Mouse (Mus musculus) thymus, postnatal 4 days (tissue): ENCODE results near the gene Hk2.
"Not testable (repeated sequence)": the region's sequence is repeated elsewhere in the genome, so short reads cannot be mapped to it uniquely, and the experiment has no call there.

Experiments used
- DNase-seq: peaks from one replicate; pipeline ENCODE4 v3.0.0; 2021

The Hk2 gene

DNA sequence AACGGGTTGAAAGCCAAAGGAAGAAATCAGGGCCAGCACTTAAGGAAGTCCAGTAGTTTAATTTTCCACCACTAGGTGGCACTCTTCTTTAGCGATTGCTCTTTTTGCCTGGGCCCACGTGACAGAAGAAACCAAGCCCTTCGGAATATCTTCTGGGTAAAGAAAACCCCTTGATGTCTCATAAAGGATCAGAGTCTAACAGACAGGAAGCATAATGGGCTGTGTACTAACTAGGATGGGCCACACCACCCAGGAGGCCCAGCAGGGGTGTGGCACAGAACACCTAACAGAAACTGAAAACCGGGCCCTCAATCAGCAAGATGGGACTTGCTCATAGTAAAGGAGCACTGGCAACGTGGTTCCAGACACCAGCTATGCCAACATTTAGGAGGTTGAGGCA is 34.0 kb downstream of the Hk2 start:
- DNase-seq: peak; percentile 43

DNA sequence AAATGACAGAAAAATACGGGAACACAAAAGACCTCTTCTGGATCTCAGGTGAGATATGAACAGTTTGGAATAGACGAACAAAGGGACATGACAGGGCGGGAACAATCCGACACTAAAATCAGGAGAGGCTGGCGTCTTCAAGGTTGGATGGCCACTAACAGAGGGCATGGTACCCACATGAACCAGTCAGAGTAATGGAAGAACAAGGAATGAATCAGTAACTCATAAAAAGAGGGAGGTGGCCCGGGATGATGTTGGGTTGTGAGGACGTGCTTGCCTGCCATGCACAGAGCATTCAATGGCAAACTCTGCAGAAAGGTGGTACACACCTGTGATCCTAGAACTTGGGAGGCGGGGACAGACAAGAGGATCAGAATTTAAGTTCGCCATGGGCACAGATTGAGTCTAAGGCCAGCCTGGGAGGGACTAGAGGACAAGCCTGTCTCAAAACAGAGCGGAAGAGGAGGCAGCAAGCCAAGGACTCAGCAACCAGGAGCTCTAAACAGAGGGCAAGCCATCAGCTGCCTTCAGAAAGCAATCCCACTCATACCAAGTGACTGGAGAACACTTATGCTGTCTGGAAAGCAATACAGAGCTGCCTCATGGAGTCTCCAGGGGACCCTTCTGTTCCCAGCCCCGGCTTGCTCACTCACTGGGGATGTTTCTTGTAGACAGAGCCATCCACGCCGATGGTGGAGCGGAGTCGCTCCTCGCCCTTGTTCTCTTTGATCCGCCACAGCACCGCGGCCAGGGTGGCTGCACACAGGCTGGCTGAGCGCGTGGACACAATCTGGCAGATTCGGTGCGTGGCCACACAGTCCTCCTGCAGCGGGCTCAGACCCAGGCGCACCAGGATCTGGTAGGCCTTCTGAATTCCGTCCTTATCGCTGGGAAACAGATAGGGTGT is 36.4 kb downstream of the Hk2 start:
- DNase-seq: no peak

DNA sequence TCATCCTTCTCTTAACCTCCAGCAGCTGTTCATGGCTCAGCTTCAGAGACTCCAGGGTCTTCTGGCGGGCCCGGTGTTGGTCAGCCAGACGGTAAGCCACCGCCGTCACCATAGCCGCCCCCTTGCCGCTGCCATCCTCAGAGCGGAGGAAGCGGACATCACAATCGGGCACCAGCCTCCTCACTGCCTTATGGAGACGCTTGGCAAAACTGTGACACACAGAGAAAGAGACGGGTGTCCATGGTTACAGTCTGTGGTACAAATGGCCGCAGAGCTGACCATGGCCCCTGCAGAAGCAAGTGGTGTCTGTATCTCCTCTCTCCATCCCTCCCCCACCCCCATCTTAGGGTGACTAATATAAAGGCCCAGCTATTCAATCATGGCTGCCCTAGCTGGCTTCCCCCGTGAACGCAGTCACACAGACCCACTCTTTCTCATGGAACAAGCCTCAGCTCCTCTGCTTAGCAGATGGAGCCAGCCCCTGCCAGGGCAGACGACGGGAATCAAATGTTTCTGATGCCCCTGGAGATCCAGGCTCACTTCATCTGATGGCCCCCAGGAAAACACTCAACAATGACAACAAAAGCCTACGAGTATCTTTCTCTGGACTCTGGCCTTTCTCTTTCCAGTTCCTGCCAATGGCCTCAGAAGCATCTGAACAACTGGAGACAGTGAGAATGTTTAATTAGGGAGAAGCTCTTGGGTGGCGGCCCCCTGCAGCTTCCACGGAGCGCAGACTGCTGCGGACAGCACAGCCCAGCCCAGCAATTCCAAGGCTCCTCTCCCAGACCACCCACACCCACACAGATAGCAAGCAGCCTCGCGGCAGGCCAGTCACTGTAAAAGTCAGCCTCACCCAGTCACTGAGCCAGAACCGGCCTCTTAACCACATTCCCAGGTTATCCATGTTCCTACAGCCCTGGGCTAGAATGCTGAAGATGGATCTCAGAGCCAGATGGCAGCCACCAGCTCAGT is 37.3 kb downstream of the Hk2 start:
- no peak for DNase-seq

DNA sequence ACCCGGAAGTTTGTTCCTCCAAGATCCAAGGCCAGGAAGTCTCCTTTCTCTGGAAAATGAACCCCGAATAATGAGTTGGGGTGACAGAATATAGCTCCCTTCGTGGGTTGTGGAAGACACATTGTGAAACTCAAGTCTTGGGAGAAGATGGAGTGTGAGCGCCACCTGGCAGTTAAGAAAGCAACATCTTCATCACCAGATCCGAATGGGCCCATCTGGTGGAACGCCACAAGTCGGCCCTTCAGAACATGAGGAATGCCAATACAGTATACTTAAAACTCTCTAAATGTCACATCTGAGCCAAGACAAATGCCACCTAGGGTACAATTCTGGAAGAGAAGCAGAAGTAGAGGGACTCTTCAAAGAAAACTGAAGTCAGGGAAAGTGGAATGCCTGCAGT is 38.9 kb downstream of the Hk2 start:
- DNase-seq: no peak

DNA sequence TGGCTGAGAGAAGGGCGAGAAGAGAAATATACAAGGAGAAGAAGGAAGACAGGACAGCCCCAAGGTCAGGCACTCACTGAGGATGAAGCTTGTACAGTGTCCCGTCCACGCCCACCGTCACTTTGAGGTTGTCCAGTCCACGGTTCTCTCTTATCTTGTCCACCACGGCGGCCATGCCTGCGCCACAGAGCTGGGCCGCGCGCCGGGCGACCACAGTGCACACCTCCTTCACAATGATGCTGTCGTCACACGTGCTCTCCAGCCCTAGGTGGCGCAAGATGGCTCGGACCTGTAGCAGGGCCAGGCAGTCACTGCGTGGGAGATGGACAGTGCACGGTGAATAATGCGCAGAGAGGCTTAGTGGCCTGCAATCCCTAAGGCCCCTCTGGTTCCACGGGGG is 45.6 kb downstream of the Hk2 start:
- no peak for DNase-seq

DNA sequence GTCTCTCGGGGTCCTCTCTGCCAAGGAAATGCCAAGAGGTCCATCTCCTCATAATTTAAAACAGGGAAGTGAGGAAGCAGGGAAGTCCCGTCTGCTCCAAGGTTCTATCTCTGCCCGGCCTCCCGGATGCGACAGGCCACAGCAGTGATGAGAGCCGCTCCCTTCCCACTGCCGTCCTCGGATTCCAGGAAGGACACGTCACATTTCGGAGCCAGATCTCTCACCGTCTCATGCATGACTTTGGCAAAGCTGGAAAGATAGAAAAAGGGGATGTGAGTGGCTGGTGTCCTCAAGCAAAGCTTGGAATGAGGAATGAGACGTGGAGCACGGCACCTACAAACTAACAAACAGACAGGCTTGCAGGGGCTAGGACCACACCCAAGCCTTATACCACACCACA is 47.0 kb downstream of the Hk2 start:
- DNase-seq: no peak

DNA sequence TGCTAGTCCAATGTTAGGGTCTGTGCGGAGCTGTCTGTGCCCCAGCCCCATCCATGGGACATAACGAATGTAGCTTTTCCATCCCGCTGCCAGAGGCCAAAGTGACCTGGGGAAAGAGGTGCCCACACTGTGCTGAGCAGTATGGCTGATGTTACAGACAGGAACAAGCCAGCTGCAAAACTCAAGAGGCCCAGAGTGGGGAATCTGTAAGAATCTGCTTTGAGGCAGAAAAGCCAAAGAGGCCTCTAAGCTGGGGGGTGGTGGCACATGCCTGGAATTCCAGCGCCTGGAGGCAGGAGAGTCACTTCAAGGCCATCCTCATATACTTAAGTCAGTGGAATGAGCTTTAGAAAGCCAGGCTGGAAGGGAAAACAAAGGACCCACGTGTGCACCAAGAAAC is 50.9 kb downstream of the Hk2 start:
- DNase-seq: no peak

DNA sequence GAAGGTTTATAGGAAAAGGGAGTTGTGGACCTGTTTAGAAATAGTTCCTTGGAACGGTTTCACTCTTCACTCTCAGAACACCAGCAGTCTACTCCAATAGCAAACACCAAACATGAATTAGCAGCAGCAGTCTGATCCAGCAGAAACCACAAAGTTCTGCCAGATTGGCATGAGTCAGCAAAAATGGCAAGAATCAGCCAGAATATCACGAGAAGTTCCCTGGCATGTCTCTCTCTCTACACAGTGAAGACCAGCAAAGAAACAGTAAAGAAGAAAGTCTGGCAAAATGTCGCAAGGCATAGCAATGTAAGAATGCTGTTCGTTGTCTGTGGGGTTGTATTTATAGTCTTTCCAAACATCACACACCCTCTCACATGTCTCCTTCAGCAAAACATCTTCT is 58.1 kb downstream of the Hk2 start:
- DNase-seq: no peak

DNA sequence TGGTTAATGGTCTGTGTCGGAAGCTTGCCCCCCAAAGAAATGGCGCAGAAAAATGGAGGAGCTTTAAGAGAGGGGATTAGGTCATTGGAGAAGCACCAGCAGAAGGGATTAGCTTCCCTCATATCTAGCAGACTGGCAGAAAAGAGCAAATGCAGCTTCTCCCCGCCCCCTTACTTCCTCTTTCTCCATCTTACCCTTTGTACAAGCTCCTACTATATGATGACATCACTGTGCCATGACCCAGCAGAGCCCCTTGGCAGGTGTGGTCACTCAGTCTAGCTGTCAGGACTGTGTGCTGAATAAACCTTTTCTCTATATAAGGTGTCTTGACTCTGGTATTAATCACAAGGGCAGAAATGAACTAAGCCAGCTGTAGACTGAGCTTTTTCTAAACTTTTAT is 58.6 kb downstream of the Hk2 start:
- DNase-seq: no peak

DNA sequence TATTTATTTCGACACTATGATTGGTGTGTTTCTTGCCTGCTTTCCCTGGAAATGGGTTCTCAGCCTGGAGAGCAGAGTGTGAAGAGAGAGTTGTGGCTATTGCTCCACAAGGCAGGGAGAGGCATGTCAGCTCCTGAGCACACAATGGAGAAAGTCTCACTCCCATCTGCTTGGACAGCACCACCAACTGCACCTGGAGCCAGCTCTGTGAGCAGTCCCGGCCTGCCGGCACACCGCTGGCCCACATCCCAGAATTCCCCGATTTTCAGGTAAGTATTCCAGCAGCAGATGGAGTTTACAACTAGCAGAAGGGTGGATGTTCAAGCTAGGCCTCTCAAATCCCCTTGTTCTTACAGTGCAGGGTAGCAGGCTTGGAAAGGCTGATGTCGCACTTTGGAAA is 59.0 kb downstream of the Hk2 start:
- DNase-seq: no peak

DNA sequence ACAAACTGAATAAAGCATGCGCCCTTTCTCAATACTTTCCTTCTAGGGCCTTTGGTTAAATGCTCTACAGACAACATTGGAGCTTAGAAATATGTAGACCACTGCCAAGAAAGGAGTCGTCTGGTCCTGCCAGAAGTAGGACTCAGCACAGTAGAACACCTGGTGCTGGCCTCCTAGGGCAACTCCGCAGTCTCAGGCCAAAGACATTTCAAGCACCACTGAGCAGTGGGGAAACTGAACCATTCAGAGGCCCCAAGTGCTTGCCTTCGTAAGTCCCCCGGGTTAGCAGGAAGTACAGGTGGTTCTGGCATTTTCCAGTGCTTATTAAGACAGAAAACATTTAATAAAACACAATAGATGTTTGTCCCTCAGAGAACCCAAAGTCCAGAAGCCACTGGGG is 59.4 kb downstream of the Hk2 start:
- DNase-seq: no peak

DNA sequence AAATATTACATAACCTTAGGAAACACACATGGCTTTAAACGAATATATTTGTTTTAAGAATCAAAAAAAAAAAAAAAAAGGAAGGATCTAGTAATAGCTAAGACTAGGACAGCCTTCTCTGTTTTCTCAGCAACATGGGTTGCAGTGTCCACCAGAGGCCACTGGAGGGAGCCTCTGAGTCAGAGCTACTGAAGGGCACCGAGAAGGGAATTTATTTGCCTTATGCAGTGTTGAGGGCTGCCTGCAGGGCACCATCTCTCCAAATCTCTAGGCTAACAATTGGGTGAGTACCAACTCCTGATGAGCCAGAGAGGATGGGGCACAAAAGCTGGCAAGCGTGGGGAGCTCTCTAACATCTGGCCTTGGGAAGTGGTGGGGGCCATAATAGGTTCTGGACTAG is 60.0 kb downstream of the Hk2 start:
- DNase-seq: peak; percentile 87

DNA sequence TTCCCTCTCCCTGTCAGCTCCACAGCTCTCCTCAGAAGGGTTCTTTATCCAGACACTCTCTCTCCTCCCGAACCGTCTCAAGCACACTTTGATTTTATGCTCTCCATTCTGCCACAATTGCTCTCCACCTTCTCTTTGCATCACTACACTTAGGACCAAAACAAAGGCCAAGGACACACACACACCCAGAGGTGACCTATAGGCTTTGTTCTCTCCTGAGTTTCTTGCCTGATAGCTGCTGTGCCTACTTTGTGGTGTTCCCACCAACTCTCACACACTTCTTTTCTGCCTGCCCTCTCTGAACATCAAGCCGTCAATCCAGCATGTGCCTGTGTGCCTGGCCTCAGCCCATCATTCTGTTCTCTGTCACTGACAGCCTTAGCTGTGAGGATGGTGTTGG is 66.5 kb downstream of the Hk2 start:
- DNase-seq: no peak

DNA sequence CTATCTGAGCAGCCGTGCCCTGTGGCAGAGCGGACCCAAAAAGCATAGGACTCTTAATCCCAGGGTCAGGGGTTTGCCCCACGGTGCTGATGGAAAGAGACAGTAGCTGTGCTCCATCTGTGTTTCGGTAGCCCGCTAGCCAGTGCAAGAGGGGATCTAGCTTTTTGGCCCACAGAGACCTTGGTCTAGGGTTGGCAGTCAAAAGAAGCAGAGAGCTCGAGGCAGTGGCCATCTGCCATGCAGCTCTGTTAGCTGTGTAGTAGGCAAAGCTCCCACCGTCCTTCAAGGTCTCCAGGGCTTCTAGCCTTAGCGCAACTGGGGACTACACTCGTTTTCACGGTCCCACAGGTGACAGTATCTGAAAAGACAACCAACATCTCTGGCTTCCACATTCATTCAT is 67.0 kb downstream of the Hk2 start:
- DNase-seq: no peak

DNA sequence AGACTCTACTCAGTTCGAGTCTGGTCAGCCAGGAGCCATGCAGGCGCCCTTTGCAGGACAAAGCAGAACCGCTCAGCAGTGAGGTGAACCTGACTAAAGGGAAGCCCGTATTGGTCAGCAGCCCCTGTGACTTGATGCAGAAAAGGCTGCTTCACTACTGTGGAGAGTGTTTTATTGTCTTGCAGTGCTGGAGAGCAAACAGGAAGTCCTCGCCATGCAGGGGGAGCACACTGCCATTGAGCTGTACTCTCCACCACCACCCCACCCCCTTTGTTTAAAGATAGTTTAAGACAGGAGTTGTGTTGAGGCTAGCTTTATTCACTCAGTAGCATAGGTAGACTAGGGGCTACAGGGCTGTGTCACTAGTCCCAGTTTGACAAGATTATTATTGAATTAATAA is 69.0 kb downstream of the Hk2 start, which contains the start of gene Pole4:
TSS of gene Pole4 (minus strand) at position 145 of the 400 bp plus-strand sequence.
- no peak for DNase-seq

DNA sequence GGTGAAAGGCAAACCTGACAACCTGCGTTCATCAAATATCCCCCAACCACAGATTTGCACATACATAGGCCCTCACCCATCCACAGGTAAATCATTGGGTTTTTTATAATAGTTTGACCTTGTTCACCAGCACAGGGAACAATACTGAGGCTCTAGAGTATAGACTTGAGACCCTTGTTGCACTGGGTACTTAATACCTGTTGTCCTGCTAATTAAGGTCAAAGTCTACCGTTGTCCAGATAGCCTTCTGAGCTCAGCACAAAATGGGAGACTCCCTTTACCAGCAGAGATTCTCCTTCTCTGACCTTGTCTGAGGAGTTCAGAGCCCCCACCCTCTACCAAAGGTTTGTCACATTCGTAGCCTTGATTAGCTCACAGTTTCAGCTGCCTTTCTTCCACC is 70.5 kb downstream of the Hk2 start:
- no peak for DNase-seq

DNA sequence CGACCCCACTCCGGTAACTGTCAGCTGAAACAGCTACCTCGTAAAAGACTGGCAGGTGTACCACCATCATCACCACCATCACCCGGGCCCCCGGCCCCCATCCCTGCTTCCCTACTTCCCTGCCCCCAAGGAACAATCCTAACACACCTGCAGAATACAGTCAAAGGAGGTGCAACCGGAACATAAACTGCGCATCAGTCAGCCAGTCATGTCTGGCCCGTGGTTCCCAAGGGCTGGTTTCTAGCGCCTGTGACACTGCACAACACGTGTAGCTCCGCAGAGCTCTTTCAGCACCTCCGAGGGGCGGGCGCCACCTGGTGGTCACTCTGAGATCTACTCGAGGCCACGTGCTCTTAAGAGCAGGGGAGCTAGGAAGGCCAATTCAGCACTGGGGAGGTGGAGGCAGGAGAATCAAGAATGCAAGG is 71.6 kb downstream of the Hk2 start:
- peak; percentile 97 for DNase-seq

DNA sequence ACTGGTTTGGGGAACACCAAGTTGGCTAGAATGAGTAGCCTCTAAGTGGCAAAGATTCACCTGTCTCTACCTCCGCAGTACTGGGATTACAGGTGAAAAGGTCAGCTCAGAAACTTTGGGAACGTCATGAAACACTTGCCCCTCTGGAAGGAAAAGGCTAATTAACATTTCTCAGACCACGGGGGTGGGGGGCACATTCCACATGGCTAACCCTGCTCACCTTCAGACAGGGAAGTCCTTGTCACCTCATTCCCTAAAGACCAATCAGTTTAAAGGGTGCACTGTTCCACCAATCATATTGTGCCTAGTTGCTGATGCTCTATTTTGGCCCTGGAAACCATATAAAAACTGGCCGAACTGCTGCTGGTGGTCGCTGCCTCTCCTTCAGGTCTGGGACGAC is 73.0 kb downstream of the Hk2 start:
- DNase-seq: no peak

DNA sequence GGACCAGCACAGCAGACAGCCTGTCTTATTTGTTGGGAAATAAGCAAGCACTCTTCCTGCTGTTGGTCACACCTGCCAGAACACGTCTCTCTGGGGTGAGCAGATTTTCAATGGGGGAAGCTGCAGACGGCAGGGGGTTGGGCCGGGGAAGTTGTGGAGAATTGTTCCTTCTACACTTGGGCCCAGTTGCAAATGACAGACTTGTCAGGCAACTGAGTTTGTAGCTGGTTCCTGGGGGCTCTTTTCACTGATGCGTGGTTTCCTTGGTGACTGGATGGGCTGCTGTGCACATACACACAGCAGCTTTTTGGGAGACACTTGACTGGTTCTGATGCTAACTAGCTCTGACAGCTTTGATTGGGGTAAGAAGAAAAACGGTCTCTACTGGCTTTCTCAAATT is 74.4 kb downstream of the Hk2 start:
- no peak for DNase-seq

DNA sequence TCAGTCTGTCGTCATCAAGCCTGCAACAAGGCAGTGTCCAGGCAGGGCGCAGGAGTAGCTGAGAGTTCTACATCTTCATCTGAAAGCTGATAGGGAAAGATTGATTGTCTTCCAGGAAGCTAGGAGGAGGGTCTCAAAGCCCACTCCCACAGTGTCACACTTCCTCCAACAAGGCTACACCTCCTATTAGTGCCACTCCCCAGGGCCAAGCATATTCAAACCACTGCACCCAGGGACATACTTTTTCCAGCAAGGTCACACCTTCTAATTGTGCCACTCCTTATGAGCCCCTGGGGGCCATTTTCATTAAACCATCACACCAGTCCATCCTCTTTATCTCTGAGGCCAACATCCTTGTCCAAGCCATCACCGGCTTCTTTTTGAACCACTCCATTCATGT is 77.5 kb downstream of the Hk2 start:
- DNase-seq: no peak

DNA sequence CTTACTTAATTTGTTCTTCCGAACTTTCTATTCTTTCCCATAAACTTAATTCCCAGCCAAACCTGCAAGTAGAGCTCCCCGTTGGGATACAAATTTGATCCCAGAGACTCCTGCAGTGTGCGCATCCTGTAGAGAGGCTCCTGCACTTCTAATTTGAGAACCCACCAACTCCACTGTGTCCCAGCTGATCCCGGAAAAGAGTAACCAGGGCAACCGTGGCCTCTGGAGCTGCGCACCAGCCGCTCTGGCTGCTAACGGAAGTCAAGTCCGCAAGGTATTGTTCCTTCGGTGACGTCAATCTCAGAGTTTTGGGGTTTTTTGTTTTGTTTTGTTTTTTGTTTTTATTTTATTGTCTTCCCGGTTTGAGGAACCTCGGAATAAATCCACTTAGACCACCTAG is 79.6 kb downstream of the Hk2 start:
- no peak for DNase-seq

DNA sequence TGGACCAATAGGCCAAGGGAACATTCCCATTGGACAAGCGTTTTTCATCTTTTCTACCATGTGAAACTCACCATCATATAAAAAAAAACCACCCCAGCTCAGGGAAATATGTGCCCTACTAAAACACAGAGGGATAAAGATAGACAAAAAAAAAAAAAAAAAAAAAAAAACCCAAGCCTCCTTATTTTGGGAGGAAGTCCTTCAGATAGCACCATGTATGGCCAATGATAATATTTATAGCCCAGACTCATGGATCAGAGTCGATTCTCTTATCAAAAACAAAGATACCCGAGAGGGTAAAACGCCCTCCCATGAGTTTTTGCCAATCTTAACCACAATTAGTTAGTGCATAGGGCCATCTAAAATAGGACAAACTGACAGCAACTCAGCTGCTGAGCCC is 84.8 kb downstream of the Hk2 start:
- no peak for DNase-seq

DNA sequence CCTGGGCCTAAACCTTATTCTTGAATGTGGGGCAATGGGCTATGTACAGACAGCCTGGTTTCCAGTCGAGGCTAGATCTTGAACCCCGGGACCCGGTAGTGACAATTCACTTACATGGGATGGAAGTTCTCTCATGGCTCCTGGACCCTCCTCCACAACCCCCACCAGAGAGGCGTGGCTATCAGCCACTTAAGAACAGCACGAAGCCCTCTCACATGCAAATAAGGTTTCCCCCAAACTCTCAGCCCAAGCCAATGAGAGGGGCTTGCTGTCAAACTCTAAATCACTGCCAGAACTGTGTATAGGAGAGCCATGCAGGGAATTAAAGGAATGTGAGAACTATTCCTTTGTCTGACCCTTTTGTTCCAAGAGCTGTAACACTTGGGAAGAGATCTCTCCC is 85.7 kb downstream of the Hk2 start:
- not testable (repeated sequence) for DNase-seq

DNA sequence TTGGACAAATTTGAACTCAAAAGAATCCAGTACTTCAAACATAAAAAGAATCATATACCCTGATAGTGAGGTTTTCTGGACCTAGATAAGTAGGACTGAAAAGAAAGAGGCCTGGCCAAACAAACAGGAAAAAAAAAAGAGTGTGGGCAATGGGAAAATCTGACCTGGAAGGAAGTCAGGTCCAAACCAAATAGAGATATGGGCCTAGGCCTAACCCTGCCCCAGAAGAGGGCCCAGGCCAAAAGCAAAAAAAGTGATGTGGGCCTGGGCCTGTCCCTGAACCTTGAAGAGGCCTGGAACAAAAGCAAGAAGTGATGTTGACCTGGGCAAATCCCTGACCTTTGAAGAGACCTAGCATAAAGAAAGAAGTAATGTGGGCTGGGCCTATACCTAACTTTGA is 90.1 kb downstream of the Hk2 start:
- no peak for DNase-seq
